Comparison of ENCODE assay signal across 26 mouse cellular contexts in genomic region chr1:35523790-35524362, GRCm38 (mm10).
A peak's percentile ranks its signal among the peaks of the same experiment; 100 is the strongest.
DNase-seq lines count a peak whose midpoint lies in the region; ATAC-seq and TF ChIP-seq lines count a peak whose summit lies in the region.
"Had no signal": no experiment of that assay in that cellular context is flagged by ENCODE, and none has a peak within 500 bp of the region (broad histone marks: within the 10 kb centered on the region; RNA-seq: fewer than 3 reads in every experiment).

No protein-coding gene starts in this region.

- H3K4me3 ChIP-seq in heart, embryonic 11.5 days (ENCODE audit: low read depth, low read length), result no peak overlapping the region
- H3K4me3 ChIP-seq: embryonic facial prominence, embryonic 10.5 days; heart, embryonic 12.5 days; limb, embryonic 15.5 days; lung, embryonic 15.5 days; midbrain, embryonic 15.5 days; neural tube, embryonic 12.5 days had no signal

- DNase-seq in heart, adult 11 months, result peak; percentile 61
- DNase-seq in left cerebral cortex, adult 9 months (ENCODE audit: low spot score in 2 of 2), result peak; percentile 8 to 16
- DNase-seq in left cerebral cortex, adult 11 months (ENCODE audit: low spot score), result no peak
- DNase-seq in Patski (ENCODE audit: low read depth, low spot score), result no peak
- peak; percentile 52 for DNase-seq in brain, adult 2 months (ENCODE audit: low read depth, low spot score)
- no peak for DNase-seq in urinary bladder, adult 18-20 months (ENCODE audit: low spot score in 2 of 2)
- DNase-seq: cerebellum, adult 11 months; cerebellum, postnatal 10 days; gastrocnemius, postnatal 10 days; heart, postnatal 10 days; kidney, adult 8-10 months; kidney, postnatal 4 days; layer of hippocampus, adult 9-11 months had no signal

- H3K27ac ChIP-seq in heart, embryonic 11.5 days (ENCODE audit: low read depth, low read length), result no peak overlapping the region
- H3K27ac ChIP-seq: embryonic facial prominence, embryonic 10.5 days; hindbrain, postnatal 0 days; limb, embryonic 15.5 days; liver, embryonic 14.5 days; lung, embryonic 15.5 days; macrophage; midbrain, embryonic 15.5 days; neural tube, embryonic 12.5 days; stomach, postnatal 0 days had no signal

- no peaks in the 10 kb centered on the region for H3K36me3 ChIP-seq in heart, embryonic 11.5 days (ENCODE audit: control insufficient read depth, insufficient read depth, low read length)
- H3K36me3 ChIP-seq: embryonic facial prominence, embryonic 10.5 days; heart, embryonic 12.5 days; limb, embryonic 15.5 days; lung, embryonic 15.5 days; midbrain, embryonic 15.5 days; neural tube, embryonic 12.5 days had no signal

- 73% methylated on average over 2 of the region's 2 CpGs for WGBS in heart, embryonic 11.5 days (ENCODE audit: insufficient replicate concordance)

- CTCF ChIA-PET in Patski (lab: Charles Lee), result no interaction called here

- TF ChIP-seq CTCF in Patski (IDR thresholded peaks at IDR 0.05), result no peak

- H3K9ac ChIP-seq in heart, embryonic 11.5 days (ENCODE audit: low read depth, low read length), result no peak overlapping the region
- H3K9ac ChIP-seq: heart, embryonic 12.5 days; limb, embryonic 15.5 days; liver, embryonic 14.5 days; lung, embryonic 15.5 days; midbrain, embryonic 15.5 days; neural tube, embryonic 12.5 days had no signal

- ATAC-seq in heart, embryonic 11.5 days (replicated peaks; ENCODE audit: insufficient number of reproducible peaks, low FRiP score, low TSS enrichment), result no peak
- ATAC-seq in Patski, result peak; percentile 81
- ATAC-seq: activated CD4-positive, CD25-positive, alpha-beta regulatory T cell, adult 4 months; forebrain, embryonic 16.5 days; hindbrain, postnatal 0 days; midbrain, embryonic 15.5 days had no signal

- no peaks in the 10 kb centered on the region for H3K27me3 ChIP-seq in heart, embryonic 11.5 days (ENCODE audit: control insufficient read depth, insufficient read depth, low read length)
- H3K27me3 ChIP-seq in Patski, result no peaks in the 10 kb centered on the region
- H3K27me3 ChIP-seq: heart, embryonic 12.5 days; limb, embryonic 15.5 days; lung, embryonic 15.5 days; midbrain, embryonic 15.5 days; neural tube, embryonic 12.5 days had no signal

- in situ Hi-C loops in Patski (cut with MboI; ENCODE audit: low pct_unique_long_range_greater_than_20kb), result no loop called here

- no peak overlapping the region for H3K4me2 ChIP-seq in heart, embryonic 11.5 days
- H3K4me2 ChIP-seq: heart, embryonic 12.5 days; limb, embryonic 15.5 days; lung, embryonic 15.5 days; midbrain, embryonic 15.5 days; neural tube, embryonic 12.5 days had no signal

- H3K9me3 ChIP-seq in heart, embryonic 11.5 days (replicated peaks; ENCODE audit: control insufficient read depth, low read length), result no peaks in the 10 kb centered on the region
- H3K9me3 ChIP-seq: embryonic facial prominence, embryonic 10.5 days; heart, embryonic 12.5 days; limb, embryonic 15.5 days; lung, embryonic 15.5 days; midbrain, embryonic 15.5 days; neural tube, embryonic 12.5 days had no signal

- POLR2A ChIA-PET in Patski (lab: Charles Lee), result no interaction called here

- no peaks in the 10 kb centered on the region for H3K4me1 ChIP-seq in heart, embryonic 11.5 days (ENCODE audit: control insufficient read depth, insufficient read depth, low read length)
- H3K4me1 ChIP-seq: embryonic facial prominence, embryonic 10.5 days; heart, embryonic 12.5 days; limb, embryonic 15.5 days; lung, embryonic 15.5 days; midbrain, embryonic 15.5 days had no signal

Comparison
In these comparisons a context has a peak if more than half of its experiments do, and no peak if none do; other contexts are left out.
1. DNase-seq: peak in heart, adult 11 months (single experiment), left cerebral cortex, adult 9 months (2 of 2) and brain, adult 2 months (single experiment); none in left cerebral cortex, adult 11 months (single experiment), Patski (single experiment) and urinary bladder, adult 18-20 months (0 of 2).